Mouse (Mus musculus) right cerebral cortex, adult 18-20 months (tissue): ENCODE data around the gene Pbx3.

Source experiments
- DNase-seq: peaks from one replicate; pipeline ENCODE4 v3.0.0; 2022; ENCODE audit warnings: mixed read lengths

Gene Pbx3

DNA sequence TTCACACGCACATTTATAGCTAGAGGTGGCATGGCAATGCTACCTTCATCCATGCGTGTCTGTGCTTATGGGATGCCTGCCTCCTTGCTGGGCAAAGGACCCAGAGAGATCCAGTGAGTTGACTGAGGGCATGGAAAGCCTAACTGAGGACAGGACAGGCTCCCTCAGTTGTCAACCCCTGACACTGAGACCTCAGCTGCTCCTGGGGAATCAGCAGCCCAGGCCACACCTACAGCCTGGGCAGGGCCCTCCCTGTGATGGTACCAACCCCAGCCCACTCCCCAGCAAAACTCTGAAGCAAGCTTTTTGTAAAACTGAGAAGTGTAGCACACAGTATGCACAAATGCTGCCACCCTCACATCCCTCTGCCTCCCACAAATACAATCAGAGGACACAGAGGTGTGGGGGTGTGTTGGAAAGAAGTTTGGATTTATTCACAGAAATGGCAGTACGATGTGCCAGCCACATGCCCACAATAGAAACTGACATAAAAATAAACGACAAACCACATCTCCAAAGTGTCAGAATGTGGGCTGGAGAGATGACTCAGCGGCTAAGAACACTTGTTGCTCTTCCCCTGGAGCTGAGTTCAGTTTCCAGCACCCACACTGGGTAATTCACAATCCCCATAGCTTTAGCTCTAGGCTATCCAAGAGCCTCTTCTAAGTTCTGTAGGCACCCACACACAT is 233.3 kb downstream of the Pbx3 start:
- DNase-seq, result peak; percentile 85

DNA sequence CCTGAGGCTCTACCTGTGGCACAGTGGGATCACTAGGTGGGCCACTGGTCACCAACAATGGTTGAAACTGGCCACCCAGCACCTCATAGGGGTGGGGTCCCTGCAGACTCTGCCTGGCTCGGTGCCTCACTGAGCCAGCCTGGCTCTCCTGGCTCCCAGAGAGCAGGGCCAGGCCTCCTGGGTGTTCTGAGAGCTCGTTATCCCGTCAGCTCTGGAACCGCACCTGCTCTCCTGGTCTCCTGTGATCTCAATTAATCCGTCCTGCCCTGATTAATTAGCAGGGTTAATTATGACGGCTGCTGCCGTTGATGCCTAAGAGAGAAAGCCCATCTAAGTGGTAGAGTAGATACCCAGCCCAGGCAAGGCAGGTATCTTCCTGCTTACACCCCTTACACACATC is 237.6 kb downstream of the Pbx3 start:
- DNase-seq, result no peak

DNA sequence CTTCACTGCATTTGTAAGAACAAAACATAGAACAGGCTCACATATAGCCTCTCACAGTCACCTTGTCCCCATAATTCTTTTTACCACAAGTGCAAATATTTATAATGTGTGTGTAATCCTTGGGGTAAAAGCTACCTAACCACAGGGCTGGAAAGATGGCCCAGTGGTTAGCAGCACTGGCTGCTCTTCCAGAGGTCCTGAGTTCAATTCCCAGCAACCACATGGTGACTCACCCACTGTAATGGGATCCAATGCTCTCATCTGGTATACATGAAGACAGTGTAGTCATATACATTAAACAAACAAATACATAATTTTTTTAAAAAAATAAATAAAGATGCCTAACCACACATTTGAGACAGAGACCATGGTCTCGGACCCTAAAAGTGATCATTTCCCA is 240.2 kb downstream of the Pbx3 start:
- DNase-seq, result no peak

DNA sequence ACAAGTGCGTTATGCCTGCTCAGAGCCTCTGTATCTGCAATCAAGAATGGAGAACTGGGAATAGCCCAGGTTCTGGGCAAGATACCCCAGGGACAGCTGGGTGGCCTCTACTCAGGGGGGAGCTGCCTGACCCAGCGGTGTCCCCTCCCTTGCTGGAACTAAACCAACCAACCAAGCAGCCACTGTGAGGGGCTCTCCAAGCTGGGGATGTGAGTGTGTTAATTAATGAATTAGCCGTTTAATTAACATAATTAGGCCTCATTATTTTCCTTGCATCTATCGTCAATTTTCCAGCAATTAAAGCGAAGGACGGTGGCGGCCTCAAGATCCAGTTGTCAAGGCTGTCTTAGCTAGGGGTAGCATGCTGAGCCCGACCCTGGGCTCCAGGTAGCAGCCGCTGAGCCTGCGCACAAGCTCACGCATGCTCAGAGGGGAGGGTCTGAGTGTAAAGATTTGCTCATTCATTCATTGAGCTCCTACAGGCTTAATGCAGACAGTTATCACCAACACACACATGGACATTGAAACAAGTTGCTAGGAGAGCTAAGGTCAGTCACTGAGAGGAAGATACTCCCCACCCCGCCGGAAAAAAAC is 243.2 kb downstream of the Pbx3 start:
- DNase-seq, result no peak

DNA sequence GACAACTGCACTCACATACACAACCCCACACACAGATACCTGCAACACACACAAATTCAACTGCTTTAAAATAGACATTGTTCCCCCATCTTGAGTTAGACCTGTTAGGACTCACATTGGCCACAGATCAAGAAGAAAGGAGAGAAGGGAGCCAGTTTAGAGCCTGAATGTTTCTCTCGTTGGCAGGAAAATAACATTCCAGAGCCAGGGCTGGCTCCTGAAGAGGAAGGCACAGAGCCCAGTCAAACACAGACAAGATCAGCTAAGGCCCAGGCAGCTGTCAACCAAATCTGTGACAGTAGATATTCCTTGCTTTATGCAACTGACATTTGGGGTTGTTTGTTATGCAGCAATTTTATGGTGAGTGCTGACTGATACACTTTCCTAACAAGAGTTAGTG is 245.1 kb downstream of the Pbx3 start:
- no peak for DNase-seq

DNA sequence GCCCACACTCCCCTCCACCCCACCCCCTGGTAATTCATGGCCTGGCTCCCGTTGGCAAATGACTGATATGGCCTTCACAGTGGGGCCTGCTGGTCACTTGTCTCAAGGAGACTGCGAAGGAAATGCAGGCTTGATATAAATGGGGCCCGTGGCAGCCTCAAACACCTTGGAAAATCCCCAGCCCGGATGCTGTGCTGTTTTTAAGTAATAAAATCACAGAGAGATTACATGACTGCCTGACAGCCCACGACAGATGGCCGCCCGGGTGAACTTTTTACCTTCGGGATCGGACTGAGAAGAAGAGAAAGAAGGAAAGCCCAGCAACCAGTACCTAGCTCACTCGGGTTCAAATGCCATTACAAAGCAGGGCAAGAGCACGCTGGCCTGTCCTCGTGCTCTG is 249.0 kb downstream of the Pbx3 start:
- no peak for DNase-seq
